Mouse (Mus musculus): ENCODE data around the gene Thsd1. TPM values are rescaled to one million over a fixed set of nuclear protein-coding genes. Genes with fewer than 3 reads are reported as not detected.

Thsd1 gene
- polyA plus RNA-seq, 1 experiment, result 25.5 TPM

- peak; percentile 22 for DNase-seq
- WGBS, result 18% methylated on average over 9 of the region's 9 CpGs
- TF ChIP-seq CTCF (IDR thresholded peaks at IDR 0.05; ENCODE audit: insufficient read depth, low read length) (no peak), POLR2A (IDR thresholded peaks at IDR 0.05; ENCODE audit: borderline replicate concordance, extremely low read depth, low read depth, low read length) (no peak)
Observed at GRCm38 (mm10) chr8:22260091-22260722, 33.1 kb downstream of the Thsd1 start.

GRCm38 (mm10) chr8:22262267-22262666 lies 35.2 kb downstream of the Thsd1 start:
- TF ChIP-seq POLR2A (IDR thresholded peaks at IDR 0.05; ENCODE audit: borderline replicate concordance, extremely low read depth, low read depth, low read length) (no peak), CTCF (IDR thresholded peaks at IDR 0.05; ENCODE audit: insufficient read depth, low read length) (no peak)
- peaks cover 11% of the 10 kb centered on the region for H3K4me1 ChIP-seq (ENCODE audit: control insufficient read depth, insufficient read depth, low read length)
- DNase-seq, result peak; percentile 36
- no peak overlapping the region for H3K4me3 ChIP-seq (replicated peaks; ENCODE audit: extremely low read depth, low read depth, low read length)
- WGBS, result 48% methylated on average over 3 of the region's 3 CpGs

More at GRCm38 (mm10) chr8:22260091-22260722, 33.1 kb downstream of the Thsd1 start:
- peaks cover 11% of the 10 kb centered on the region for H3K4me1 ChIP-seq (ENCODE audit: control insufficient read depth, insufficient read depth, low read length)
- no peak overlapping the region for H3K4me3 ChIP-seq (replicated peaks; ENCODE audit: extremely low read depth, low read depth, low read length)

GRCm38 (mm10) chr8:22264292-22264691 lies 37.2 kb downstream of the Thsd1 start:
- WGBS, result 80% methylated on average over 6 of the region's 6 CpGs
- no peak for TF ChIP-seq POLR2A (IDR thresholded peaks at IDR 0.05; ENCODE audit: borderline replicate concordance, extremely low read depth, low read depth, low read length)
- Histone ChIP-seq H3K4me1 (ENCODE audit: control insufficient read depth, insufficient read depth, low read length) (peaks cover 2% of the 10 kb centered on the region; the same call in 1 of the 2 replicates), H3K4me3 (replicated peaks; ENCODE audit: extremely low read depth, low read depth, low read length) (no peak overlapping the region)
- DNase-seq, result no peak

- peaks cover 2% of the 10 kb centered on the region; the same call in 1 of the 2 replicates for H3K4me1 ChIP-seq (ENCODE audit: control insufficient read depth, insufficient read depth, low read length)
Observed at GRCm38 (mm10) chr8:22264787-22265186, 37.7 kb downstream of the Thsd1 start.

GRCm38 (mm10) chr8:22265194-22265593 lies 38.1 kb downstream of the Thsd1 start:
- WGBS, result 58% methylated on average over 1 of the region's 1 CpGs
- DNase-seq, result no peak
- Histone ChIP-seq H3K4me3 (replicated peaks; ENCODE audit: extremely low read depth, low read depth, low read length) (no peak overlapping the region), H3K4me1 (ENCODE audit: control insufficient read depth, insufficient read depth, low read length) (peaks cover 2% of the 10 kb centered on the region; the same call in 1 of the 2 replicates)
- TF ChIP-seq POLR2A (IDR thresholded peaks at IDR 0.05; ENCODE audit: borderline replicate concordance, extremely low read depth, low read depth, low read length), result no peak
- TF ChIP-seq CTCF (IDR thresholded peaks at IDR 0.05; ENCODE audit: insufficient read depth, low read length), result no peak

More at GRCm38 (mm10) chr8:22264787-22265186, 37.7 kb downstream of the Thsd1 start:
- DNase-seq, result no peak
- H3K4me3 ChIP-seq (replicated peaks; ENCODE audit: extremely low read depth, low read depth, low read length), result no peak overlapping the region
- 57% methylated on average over 6 of the region's 6 CpGs for WGBS
- TF ChIP-seq POLR2A (IDR thresholded peaks at IDR 0.05; ENCODE audit: borderline replicate concordance, extremely low read depth, low read depth, low read length) (no peak), CTCF (IDR thresholded peaks at IDR 0.05; ENCODE audit: insufficient read depth, low read length) (no peak)

GRCm38 (mm10) chr8:22266809-22267208 lies 39.7 kb downstream of the Thsd1 start:
- Histone ChIP-seq H3K4me3 (replicated peaks; ENCODE audit: extremely low read depth, low read depth, low read length) (no peak overlapping the region), H3K4me1 (ENCODE audit: control insufficient read depth, insufficient read depth, low read length) (no peaks in the 10 kb centered on the region; the same call in 1 of the 2 replicates)
- no peak for DNase-seq
- TF ChIP-seq CTCF (IDR thresholded peaks at IDR 0.05; ENCODE audit: insufficient read depth, low read length) (no peak), POLR2A (IDR thresholded peaks at IDR 0.05; ENCODE audit: borderline replicate concordance, extremely low read depth, low read depth, low read length) (no peak)
- 83% methylated on average over 3 of the region's 3 CpGs for WGBS

GRCm38 (mm10) chr8:22273142-22273541 lies 46.0 kb downstream of the Thsd1 start:
- no peak overlapping the region for H3K4me3 ChIP-seq (replicated peaks; ENCODE audit: extremely low read depth, low read depth, low read length)
- TF ChIP-seq CTCF (IDR thresholded peaks at IDR 0.05; ENCODE audit: insufficient read depth, low read length), result no peak
- H3K4me1 ChIP-seq (ENCODE audit: control insufficient read depth, insufficient read depth, low read length), result no peaks in the 10 kb centered on the region
- DNase-seq, result no peak
- 63% methylated on average over 3 of the region's 3 CpGs for WGBS

GRCm38 (mm10) chr8:22274641-22275040 lies 47.5 kb downstream of the Thsd1 start:
- 53% methylated on average over 10 of the region's 10 CpGs for WGBS

GRCm38 (mm10) chr8:22282999-22283491 lies 55.9 kb downstream of the Thsd1 start, which contains the start of gene Tpte:
Tpte (plus strand) TSS chr8:22283441.
- Histone ChIP-seq H3K4me3 (replicated peaks; ENCODE audit: extremely low read depth, low read depth, low read length) (no peak within 1 kb of the TSS), H3K4me1 (ENCODE audit: control insufficient read depth, insufficient read depth, low read length) (no peaks in the 10 kb centered on the region)
- WGBS, result 29% methylated on average over 2 of the region's 2 CpGs
- no peak for DNase-seq
- TF ChIP-seq CTCF (IDR thresholded peaks at IDR 0.05; ENCODE audit: insufficient read depth, low read length) (no peak), POLR2A (IDR thresholded peaks at IDR 0.05; ENCODE audit: borderline replicate concordance, extremely low read depth, low read depth, low read length) (no peak)

More at GRCm38 (mm10) chr8:22274641-22275040, 47.5 kb downstream of the Thsd1 start:
- no peak for TF ChIP-seq POLR2A (IDR thresholded peaks at IDR 0.05; ENCODE audit: borderline replicate concordance, extremely low read depth, low read depth, low read length)
- no peak for TF ChIP-seq CTCF (IDR thresholded peaks at IDR 0.05; ENCODE audit: insufficient read depth, low read length)
- no peak for DNase-seq
- Histone ChIP-seq H3K4me1 (ENCODE audit: control insufficient read depth, insufficient read depth, low read length) (no peaks in the 10 kb centered on the region), H3K4me3 (replicated peaks; ENCODE audit: extremely low read depth, low read depth, low read length) (no peak overlapping the region)

GRCm38 (mm10) chr8:22302326-22302725 lies 75.2 kb downstream of the Thsd1 start:
- TF ChIP-seq POLR2A (IDR thresholded peaks at IDR 0.05; ENCODE audit: borderline replicate concordance, extremely low read depth, low read depth, low read length) (no peak), CTCF (IDR thresholded peaks at IDR 0.05; ENCODE audit: insufficient read depth, low read length) (no peak)
- no peak for DNase-seq

More at GRCm38 (mm10) chr8:22302326-22302725, 75.2 kb downstream of the Thsd1 start:
- WGBS, result 53% methylated on average over 2 of the region's 2 CpGs
- no peaks in the 10 kb centered on the region for H3K4me1 ChIP-seq (ENCODE audit: control insufficient read depth, insufficient read depth, low read length)
- H3K4me3 ChIP-seq (replicated peaks; ENCODE audit: extremely low read depth, low read depth, low read length), result no peak overlapping the region
